Mouse (Mus musculus) CH12.LX (cell line): ENCODE data around the gene Grap2.

Experiments used
- EP300 ChIP-seq: IDR thresholded peaks from 2 replicates; pipeline ENCODE4 v1.6.1; 2011; ENCODE audit warnings: low read length, improper control_type of control experiment
- HCFC1 ChIP-seq: IDR thresholded peaks from 2 replicates; pipeline ENCODE4 v1.6.1; 2012; ENCODE audit warnings: low read depth, mild to moderate bottlenecking, inconsistent platforms, low read length, improper control_type of control experiment
- MAX ChIP-seq: IDR thresholded peaks from 2 replicates; pipeline ENCODE4 v1.6.1; 2011; ENCODE audit warnings: low read length, improper control_type of control experiment
- RAD21 ChIP-seq: IDR thresholded peaks from 2 replicates; pipeline ENCODE4 v1.6.1; 2011; ENCODE audit warnings: low read depth, mild to moderate bottlenecking, low read length, improper control_type of control experiment, moderate library complexity
- USF2 ChIP-seq: conservative IDR thresholded peaks from 2 replicates; pipeline ENCODE4 v1.6.1; 2011; ENCODE audit warnings: low read depth, low read length, improper control_type of control experiment

- TF ChIP-seq USF2 (no peak), RAD21 (peak; percentile 32), MAX (no peak), EP300 (no peak), HCFC1 (no peak)
These were observed 14.6 kb upstream of the Grap2 start for GRCm38 (mm10) chr15:80557745-80558144.
